Mouse (Mus musculus): ENCODE data around the gene Rtkn. TPM values are rescaled to one million over a fixed set of nuclear protein-coding genes. Genes with fewer than 3 reads are reported as not detected.

The Rtkn gene
- polyA plus RNA-seq, 1 experiment = 20.1 TPM

DNA sequence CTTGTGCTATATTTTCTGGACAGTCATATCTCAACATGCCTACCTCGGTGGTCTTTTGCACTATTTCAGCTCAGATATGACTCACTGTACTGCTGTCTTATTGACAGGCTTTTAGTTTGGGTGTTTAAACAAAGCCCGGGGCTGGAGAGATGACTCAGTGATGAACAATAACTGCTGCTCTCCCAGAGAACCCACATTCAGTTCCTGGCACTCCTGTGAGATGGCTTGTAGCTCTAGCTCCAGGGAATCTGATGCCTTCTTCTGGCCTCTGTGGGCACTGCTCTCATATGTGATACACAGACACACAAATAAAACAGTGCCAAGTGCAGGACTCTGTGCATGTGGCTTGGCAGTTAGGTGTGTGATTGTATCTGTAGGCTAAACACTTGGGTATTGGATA is 9.9 kb downstream of the Rtkn start:
- no peak for TF ChIP-seq GATA1 (IDR thresholded peaks at IDR 0.05; ENCODE audit: low read length)

DNA sequence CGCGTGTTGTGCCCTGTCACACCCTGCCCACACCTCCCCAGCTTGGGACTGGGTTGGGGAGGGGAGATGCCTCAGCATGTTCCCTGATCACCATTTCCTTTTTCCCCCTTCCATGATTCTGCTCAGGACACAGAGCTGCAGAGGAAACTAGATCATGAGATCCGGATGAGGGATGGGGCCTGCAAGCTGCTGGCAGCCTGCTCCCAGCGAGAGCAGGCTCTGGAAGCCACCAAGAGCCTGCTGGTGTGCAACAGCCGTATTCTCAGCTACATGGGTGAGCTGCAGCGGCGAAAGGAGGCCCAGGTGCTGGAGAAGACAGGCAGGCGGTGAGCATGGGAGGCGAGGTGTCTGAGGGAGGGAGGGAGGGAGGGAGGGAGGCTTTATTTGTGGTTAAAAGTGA is 10.5 kb downstream of the Rtkn start:
- no peak for TF ChIP-seq GATA1 (IDR thresholded peaks at IDR 0.05; ENCODE audit: low read length)

DNA sequence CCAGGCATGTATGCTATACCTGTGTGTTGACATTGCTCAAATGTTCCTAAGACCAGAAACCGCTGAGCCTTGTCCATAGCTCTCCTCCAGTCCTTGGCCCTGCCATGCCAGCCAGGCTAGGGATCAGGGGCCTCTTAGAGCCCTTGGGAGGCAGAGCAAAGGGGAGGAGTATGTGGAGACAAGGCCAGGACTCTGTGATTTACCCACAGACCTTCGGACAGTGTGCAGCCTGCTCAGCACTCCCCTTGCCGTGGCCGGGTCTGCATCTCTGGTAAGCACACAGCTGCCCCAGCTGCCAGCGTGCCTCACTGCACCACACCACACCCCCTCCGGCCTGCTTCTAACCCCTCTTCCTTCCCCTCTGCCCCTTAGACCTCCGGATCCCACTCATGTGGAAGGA is 12.0 kb downstream of the Rtkn start:
- no peak for TF ChIP-seq GATA1 (IDR thresholded peaks at IDR 0.05; ENCODE audit: low read length)

DNA sequence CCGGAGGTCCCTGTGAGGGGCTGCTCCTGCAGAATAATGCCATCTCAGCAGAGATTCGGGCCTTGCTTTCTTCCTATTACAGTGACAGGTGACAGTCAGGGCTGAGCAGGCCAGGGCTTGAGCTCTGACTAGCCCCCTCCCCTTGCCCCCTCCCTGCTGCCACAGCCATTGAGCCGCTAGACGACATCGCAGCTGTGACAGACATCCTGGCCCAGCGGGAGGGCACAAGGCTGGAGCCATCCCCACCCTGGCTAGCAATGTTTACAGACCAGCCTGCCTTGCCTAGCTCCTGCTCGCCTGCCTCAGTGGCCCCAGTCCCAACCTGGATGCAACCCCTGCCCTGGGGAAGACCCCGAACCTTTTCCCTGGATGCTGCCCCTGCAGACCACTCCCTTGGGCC is 16.5 kb downstream of the Rtkn start:
- TF ChIP-seq GATA1 (IDR thresholded peaks at IDR 0.05; ENCODE audit: low read length) = no peak

DNA sequence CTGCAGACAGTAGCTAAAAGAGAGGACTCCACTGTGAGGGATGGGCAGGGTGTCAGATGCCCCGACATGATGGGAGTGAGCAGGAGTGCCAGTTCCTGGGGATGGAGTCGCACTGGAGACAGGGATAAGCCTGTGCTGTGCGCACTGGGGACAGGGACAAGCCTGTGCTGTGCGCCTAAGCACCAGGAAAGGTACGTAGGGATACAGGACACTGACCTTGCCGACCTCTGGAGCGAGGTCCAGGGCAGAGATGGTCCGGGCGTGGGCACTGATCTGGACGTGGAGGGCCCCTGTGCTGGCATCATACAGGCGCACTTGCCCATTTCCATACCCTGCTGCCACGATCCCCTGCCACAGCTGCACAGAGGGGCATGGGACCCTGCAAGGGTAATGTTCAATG is 17.8 kb downstream of the Rtkn start:
- TF ChIP-seq GATA1 (IDR thresholded peaks at IDR 0.05; ENCODE audit: low read length) = no peak

DNA sequence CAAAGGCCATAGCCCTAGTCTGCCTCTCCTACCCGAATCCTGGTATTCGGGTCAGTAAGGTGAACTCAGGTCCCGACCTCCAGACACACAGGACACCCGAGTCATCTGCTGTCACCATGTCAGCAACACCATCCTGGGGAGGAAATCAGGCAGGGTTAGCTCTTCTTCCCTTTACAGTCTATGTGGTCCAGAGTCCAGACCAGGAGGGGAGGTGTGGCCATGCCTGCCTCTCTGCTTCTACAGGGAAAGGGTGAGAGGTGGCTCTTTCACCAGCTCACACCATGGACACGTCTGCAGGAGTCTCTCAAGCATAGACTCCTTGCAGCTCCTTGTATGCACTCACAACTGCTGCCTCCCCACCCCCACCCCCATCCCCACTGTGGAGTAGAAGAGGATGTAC is 18.2 kb downstream of the Rtkn start:
- no peak for TF ChIP-seq GATA1 (IDR thresholded peaks at IDR 0.05; ENCODE audit: low read length)

DNA sequence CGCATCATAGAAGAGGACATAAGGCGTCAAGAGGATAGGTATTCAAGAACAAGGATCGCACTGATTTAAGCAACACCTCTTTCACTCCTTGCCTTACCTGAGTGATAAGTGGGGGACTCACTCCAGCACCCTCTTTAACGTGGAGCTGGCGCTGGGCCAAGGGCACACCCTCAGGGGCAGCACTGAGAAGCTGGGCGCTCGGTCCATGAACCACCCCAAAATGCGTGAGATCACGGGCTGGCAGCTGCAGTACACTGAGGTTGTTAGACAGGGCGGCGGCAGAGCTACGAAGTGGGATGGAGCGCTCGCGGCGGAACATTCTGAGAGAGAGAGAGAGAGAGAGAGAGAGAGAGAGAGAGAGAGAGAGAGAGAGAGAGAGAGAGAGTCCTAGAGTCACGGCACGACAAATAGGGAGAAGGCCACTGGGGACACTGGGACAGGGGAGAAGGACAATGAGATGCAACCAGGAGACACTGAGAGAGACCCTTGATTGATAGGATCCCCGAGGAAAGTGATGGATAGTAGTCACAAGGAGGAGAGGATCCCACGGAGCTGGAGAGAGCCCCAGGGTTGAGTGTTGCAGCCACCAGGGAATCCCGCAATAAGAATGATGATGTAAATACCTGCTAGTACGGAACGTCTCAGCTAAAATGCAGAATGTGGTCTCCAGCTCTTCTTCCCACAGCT is 20.4 kb downstream of the Rtkn start:
- no peak for TF ChIP-seq GATA1 (IDR thresholded peaks at IDR 0.05; ENCODE audit: low read length)

DNA sequence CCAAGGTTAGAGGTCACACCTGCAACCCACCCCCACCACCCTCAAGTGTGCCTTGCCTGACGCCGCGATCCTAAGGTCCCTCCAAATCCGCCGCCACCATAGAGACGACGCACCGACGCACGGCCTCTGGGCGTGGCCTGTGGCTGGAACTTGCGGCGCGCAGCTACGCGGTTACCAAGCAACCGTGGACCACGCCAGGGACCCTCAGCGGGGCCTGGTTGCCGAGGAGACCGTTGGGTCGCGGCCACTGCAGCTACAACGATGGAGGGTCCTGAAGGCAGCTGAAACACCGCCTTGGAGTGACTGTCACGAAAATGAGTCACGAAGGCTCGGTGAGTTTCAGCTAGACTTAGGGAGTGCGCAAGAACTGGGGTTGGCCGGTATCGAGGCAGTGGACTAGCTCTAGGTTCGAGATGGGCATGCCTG is 21.0 kb downstream of the Rtkn start, which contains the start of the genes Wdr54 and 1700003E16Rik:
Gene Wdr54 (minus strand): TSS at position 139 of the 426 bp plus-strand sequence.
Gene 1700003E16Rik (plus strand): TSS at position 146 of the 426 bp plus-strand sequence.
- TF ChIP-seq GATA1 (IDR thresholded peaks at IDR 0.05; ENCODE audit: low read length) = no peak

DNA sequence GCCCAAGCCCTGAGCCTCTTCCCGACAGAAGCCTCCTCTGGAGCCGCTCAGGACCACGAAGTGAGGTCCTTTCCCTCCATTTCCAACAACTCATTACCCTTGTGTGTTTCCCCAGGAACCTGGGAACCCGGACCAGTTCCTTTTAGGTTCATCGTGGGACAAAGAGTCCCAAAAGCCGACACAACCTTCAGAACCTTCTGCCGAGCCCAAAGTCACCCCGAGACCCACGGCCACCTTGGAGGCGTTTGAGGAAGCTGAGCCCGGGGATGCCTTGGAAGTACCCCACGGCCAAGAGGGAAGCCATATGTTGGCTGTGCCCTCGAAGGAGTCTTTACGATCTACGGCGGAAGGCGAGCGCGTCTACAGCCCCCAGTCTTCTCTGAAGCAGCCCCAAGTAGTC is 26.2 kb downstream of the Rtkn start:
- no peak for TF ChIP-seq GATA1 (IDR thresholded peaks at IDR 0.05; ENCODE audit: low read length)

DNA sequence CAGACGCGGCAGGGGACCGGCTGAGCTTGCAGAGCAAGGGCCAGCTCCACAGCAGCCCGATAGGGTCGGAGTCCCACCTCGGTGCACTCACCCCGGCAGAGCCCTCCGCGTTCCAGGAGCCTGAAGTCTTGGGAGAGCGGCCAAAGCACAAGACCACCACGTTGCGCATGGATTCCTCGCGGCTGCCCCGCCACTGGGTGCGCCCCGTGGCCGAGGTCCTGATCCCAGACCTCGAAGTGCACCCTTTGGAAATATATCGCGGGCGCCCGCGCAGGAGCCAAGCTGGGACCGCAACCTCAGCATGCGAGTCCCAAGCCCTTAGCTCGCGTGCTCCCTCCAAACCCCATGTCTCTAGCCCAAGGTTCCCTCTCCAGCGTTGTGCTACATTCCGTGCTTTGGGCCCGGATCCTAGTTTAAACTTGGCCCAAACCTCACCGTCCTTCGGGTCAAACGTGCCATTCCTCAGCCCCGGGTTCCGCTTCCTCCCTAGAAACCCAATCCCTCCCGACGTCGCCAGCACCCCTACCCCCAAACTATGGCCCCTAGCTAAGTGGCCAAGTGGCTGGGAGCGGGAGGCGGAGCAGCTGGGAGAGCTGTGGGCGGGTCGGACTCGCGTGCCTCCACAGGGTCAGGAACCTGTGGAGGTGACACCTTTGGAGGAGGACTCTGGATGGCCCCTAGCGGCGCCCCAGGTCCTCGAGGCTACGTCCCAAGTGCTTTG is 26.8 kb downstream of the Rtkn start:
- no peak for TF ChIP-seq GATA1 (IDR thresholded peaks at IDR 0.05; ENCODE audit: low read length)

DNA sequence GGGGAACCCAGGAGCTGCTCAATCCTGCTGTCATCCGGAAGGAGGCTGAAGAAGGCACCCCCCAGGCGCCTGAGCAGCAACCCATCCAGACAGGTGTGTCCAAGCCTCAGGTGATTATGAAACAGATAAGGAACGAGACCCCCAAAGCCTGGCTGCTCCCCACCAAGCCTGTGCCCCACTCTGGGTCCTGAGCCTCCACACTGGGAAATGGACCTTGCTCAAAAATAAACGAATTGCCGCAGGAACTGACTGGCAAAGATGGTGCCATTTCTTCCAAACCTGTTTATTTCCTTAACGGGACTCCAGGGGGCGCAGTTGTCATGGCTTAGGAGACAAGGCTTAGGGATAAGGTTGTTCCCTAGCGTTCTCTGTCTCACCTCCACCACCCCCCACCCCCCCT is 27.4 kb downstream of the Rtkn start:
- TF ChIP-seq GATA1 (IDR thresholded peaks at IDR 0.05; ENCODE audit: low read length) = no peak

DNA sequence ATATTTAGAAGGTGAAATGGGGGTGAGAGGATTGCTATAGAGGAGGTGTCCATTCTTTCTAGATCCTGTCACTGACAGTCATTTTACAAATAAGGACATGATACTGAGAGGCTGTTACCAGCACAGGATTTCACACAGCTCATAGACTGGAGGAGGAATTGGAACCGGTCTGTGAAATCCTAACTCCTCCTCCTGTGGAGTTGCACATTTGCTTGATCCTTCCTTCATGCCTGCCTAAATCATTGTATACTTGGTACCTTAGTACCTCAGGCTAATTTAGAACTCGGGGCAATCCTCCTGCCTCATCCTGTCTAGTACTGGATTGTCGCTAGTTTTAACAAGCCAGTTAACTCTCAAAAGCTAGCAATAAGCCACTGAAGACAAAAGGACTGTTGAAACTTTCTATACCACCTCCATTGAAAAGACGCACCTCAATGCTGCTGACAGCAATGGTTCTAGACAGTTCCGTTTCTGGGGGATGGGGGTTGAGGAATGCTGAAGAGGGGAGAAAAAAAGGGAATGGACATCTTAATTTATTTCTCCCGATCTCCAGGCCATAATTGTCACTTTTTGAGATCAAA is 29.9 kb downstream of the Rtkn start:
- TF ChIP-seq GATA1 (IDR thresholded peaks at IDR 0.05; ENCODE audit: low read length) = no peak

DNA sequence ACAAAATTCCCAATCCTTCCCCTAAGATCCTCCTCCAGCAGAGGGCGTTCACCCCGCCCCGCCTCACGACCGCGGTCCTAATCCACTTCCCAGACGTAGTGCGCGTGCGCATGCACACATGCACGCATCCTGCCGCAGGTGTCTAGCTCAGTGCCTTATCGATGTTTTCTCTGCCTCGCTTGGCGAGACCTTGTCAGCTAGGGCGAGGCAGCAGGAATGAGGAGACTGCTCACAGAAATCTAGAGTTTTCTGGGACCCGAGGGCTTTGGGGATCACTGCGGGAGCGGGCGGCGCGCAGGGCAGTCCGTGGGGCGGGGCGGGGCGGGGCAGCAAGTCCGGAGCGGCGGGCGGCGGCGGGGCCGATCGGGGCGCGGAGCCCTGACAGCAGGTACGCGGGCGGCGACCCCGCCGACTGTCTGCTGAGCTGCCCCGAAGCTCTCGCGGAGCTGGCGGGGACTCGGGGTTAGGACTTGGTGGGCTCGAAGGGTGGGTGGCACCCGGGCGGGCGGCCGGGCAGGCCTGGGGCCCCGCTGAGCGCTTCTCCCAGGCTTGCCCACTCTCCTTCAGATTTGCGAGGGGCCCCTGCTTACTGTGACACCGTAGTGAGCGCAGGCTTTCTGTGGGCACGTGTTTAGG is 30.5 kb downstream of the Rtkn start, which contains the start of gene Dctn1:
Gene Dctn1 (plus strand): TSS at position 314 of the 636 bp plus-strand sequence.
- TF ChIP-seq GATA1 (IDR thresholded peaks at IDR 0.05; ENCODE audit: low read length) = no peak

DNA sequence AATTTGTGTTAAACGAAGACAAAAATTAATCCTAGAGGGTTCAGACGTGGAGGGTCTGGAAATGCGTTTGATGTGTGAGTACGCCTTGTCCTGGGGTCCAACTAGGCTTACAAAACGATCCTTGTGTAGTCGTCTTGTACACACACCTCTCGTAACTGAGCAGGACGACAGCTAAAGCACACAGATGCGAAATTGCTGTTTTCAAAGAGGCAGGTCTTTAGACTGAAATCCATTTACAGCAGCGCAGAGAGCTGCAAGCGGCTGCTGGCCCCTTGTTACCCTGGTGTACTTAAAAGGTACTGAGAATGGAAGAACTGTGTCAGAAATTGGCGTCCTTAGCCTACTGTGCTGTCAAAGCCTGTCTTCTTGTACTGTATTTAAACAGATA is 31.0 kb downstream of the Rtkn start:
- TF ChIP-seq GATA1 (IDR thresholded peaks at IDR 0.05; ENCODE audit: low read length) = no peak

DNA sequence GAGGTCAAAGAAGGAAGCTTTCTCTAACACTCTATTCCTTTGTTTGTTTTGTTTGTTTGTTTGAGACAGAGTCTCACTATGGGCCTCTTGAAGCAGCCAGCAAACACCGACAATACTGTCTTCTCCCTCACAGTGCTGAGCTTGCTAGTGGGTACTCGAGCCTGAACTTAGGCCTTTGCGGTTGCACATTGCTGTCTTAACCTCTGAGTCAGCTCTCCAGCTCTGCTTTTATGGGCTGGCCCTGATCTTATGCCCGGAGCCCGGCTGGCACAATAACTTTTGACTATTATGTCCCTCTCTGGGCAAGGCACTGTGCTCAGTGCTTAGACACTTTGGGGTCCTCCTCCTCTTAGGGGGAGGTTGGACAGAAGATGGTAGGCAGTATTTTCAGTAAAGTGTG is 34.6 kb downstream of the Rtkn start:
- TF ChIP-seq GATA1 (IDR thresholded peaks at IDR 0.05; ENCODE audit: low read length) = no peak

DNA sequence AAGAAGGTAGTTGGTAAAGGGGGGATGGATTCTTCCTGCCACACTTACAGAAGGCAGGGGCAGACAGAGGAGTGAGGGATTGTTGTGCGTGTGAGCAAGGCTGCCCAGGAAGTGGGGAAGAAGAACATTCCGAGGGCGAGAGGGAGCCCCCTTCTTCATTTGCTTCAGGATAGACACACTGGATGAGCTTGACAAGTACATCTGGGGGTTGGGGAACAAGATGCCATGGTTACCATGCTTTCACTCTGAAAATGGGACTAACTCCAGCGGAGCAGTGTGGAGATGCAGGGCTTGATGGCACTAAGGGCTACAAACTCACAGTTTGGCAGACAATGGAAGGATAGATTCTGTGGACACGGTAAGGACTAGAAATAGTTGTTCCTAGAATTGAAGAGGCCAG is 35.8 kb downstream of the Rtkn start:
- TF ChIP-seq GATA1 (IDR thresholded peaks at IDR 0.05; ENCODE audit: low read length) = no peak
